Mouse (Mus musculus) forebrain, embryonic 14.5 days (tissue): ENCODE measurements around the gene Gls2. TPM values are rescaled to one million over a fixed set of nuclear protein-coding genes. Genes with fewer than 3 reads are reported as not detected.

Source experiments
- ATAC-seq: fragments of 200-750 bp; cut with Nextera tagmentation; 2 replicates; pipeline ENCODE4 v1.8.0; 2017; ENCODE audit warnings: mild to moderate bottlenecking, moderate library complexity
- DNase-seq: peaks from one replicate; pipeline ENCODE4 v3.0.0-alpha.2; 2015; ENCODE audit warnings: low spot score
- H3K27ac ChIP-seq: fragments of 300-500 bp; sonication (generic); 2 replicates; pipeline ENCODE4 v1.5.1; 2014; ENCODE audit warnings: low read depth, mild to moderate bottlenecking, control low read depth, low read length, moderate library complexity
- H3K27me3 ChIP-seq: fragments of 300-500 bp; sonication (generic); replicated peaks from 2 replicates; pipeline ENCODE4 v1.6.1; 2014; ENCODE audit warnings: low read length, control low read depth, mixed read lengths; ENCODE audit not compliant: control insufficient read depth, insufficient read depth
- H3K36me3 ChIP-seq: fragments of 300-500 bp; sonication (generic); 2 replicates; pipeline ENCODE4 v1.6.1; 2014; ENCODE audit warnings: low read length, control low read depth; ENCODE audit not compliant: control insufficient read depth, insufficient read depth
- H3K4me1 ChIP-seq: fragments of 300-500 bp; sonication (generic); 2 replicates; pipeline ENCODE4 v1.6.1; 2014; ENCODE audit warnings: antibody characterized with exemption, low read length, control low read depth; ENCODE audit not compliant: control insufficient read depth, insufficient read depth
- H3K4me2 ChIP-seq: fragments of 300-500 bp; sonication (generic); 2 replicates; pipeline ENCODE4 v1.6.1; 2014; ENCODE audit warnings: mild to moderate bottlenecking, control low read depth, low read length
- H3K4me3 ChIP-seq: fragments of 300-500 bp; sonication (generic); 2 replicates; pipeline ENCODE4 v1.5.1; 2014; ENCODE audit warnings: low read depth, low read length, control low read depth
- H3K9ac ChIP-seq: fragments of 300-500 bp; sonication (generic); 2 replicates; pipeline ENCODE4 v1.6.1; 2014; ENCODE audit warnings: mild to moderate bottlenecking, low read length, control low read depth, moderate library complexity
- H3K9me3 ChIP-seq: fragments of 300-500 bp; sonication (generic); replicated peaks from 2 replicates; pipeline ENCODE4 v1.6.1; 2016; ENCODE audit warnings: low read length, control low read depth, mixed read lengths; ENCODE audit not compliant: control insufficient read depth
- WGBS: fragments of 180-500 bp; shearing (Covaris S2); extraction: QIAGEN DNeasy Blood & Tissue Kit; methylation state at CpG from one replicate; pipeline ENCODE4 v1.1.7; 2014; 5-methylcytosine and 5-hydroxymethylcytosine counted together
- polyA plus RNA-seq: library from polyadenylated mRNA; unstranded; fragments of >200 nt; fragmentation: Nextera tagmentation; extraction: Ambion mirVana; gene quantifications from 2 replicates; pipeline ENCODE4 v1.2.1, GENCODE M21; 2014

Gls2 gene
- polyA plus RNA-seq, 1 experiment from 2014 or later: 0.95 TPM

DNA sequence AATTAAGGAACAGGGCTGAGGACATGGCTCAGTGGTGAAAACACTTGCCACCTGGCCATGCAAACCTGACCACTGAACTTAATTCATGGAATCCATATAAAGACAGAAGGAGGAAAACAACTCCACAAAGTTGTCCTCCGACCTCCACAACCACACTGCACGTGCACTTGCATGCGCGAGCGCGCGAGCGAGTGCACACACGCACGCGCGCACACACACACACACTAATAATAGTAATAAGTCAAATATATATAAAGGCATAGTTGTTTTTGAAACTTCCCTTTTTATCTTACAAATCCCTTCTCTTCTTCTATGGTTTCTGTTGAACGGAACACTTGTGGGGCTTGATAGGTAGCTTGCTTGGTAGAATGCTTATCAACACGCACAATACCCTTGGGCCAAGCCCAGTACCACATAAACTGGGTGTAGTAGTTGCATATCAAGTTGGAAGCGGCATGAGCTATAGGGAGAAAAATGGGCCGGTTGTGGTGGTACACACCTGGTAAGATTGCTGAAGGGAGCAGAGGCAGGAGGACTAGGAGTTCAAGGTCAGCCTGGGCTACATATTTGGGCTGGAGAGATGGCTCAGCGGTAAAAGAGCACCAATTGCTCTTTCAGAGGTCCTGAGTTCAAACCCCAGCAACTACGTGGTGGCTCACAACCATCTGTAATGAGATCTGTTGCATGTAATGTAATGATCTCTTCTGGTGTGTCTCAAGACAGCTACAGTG is 24.3 kb downstream of the Gls2 start:
- 93% methylated on average over 18 of the region's 18 CpGs for WGBS
- Histone ChIP-seq H3K27ac (no peak overlapping the region), H3K4me1 (no peaks in the 10 kb centered on the region), H3K36me3 (no peaks in the 10 kb centered on the region), H3K4me2 (no peak overlapping the region), H3K9ac (no peak overlapping the region), H3K27me3 (0 out of 2 replicates have a peak, but pooled peaks cover under 1% of the 10 kb centered on the region), H3K9me3 (no peaks in the 10 kb centered on the region), H3K4me3 (no peak overlapping the region)
- DNase-seq (no peak), ATAC-seq (no peak)

DNA sequence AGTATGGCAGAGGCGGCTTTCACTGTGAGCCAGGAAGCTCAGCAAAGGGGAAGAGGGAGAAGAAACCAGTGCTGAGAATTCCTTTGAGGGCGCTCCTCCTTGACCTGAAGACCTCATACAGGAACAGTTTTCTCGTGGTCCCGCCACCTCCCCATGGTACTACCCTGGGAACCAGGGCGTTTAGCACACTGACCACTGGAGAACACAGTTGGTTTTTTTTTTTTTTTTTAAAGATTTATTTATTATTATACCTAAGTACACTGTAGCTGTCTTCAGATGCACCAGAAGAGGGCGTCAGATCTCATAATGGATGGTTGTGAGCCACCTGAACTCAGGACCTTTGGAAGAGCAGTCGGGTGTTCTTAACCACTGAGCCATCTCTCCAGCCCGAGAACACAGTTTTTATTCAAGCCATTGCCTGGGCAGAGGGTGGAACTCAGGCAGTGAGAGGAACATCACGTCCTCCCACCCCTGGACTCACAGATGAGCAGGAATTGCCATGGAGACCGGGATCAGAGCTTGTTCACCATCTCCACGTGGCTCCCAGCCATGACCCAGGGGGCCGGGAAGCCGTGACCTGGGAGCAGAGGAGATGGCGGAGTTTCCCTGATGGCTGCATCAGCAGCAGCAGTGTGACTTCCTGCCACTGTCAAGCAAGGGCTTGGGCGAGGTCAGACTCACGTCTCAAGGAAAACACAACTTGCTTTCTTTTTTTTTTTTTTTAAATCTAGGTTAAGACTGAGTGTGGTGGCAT is 27.5 kb downstream of the Gls2 start:
- Histone ChIP-seq H3K27ac (no peak overlapping the region), H3K36me3 (no peaks in the 10 kb centered on the region), H3K4me2 (no peak overlapping the region), H3K9ac (no peak overlapping the region), H3K27me3 (no peaks in the 10 kb centered on the region), H3K9me3 (no peaks in the 10 kb centered on the region), H3K4me3 (no peak overlapping the region), H3K4me1 (no peaks in the 10 kb centered on the region)
- DNase-seq (no peak), ATAC-seq (no peak)
- WGBS: 71% methylated on average over 16 of the region's 16 CpGs

DNA sequence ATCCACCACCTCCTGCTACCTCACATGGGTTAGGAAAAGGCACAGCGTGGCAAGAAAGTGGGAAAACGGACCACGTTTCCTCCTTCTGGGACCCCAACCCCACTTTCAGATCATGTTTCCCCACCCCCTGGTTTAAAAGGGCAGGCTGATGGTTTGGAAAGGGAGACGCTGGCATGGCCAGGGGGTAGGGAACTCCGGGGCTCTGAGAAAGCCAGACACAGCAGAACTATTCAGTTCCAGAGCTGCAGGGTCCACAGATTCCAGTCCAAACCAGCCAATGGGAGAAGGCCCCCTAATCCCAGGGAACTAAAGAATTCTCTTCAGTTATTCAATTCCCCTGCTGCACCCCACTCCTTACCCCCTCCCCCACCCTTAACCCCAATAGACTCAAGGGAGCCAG is 30.8 kb downstream of the Gls2 start:
- no peaks in the 10 kb centered on the region for H3K4me1 ChIP-seq
- H3K27me3 ChIP-seq: no peaks in the 10 kb centered on the region
- H3K4me3 ChIP-seq: no peak overlapping the region
- ATAC-seq (no peak), DNase-seq (no peak)
- no peaks in the 10 kb centered on the region for H3K9me3 ChIP-seq
- H3K4me2 ChIP-seq: no peak overlapping the region
- H3K36me3 ChIP-seq: no peaks in the 10 kb centered on the region
- WGBS: 25% methylated on average over 5 of the region's 5 CpGs
- no peak overlapping the region for H3K27ac ChIP-seq
- H3K9ac ChIP-seq: no peak overlapping the region; the same call in 1 of the 2 replicates

DNA sequence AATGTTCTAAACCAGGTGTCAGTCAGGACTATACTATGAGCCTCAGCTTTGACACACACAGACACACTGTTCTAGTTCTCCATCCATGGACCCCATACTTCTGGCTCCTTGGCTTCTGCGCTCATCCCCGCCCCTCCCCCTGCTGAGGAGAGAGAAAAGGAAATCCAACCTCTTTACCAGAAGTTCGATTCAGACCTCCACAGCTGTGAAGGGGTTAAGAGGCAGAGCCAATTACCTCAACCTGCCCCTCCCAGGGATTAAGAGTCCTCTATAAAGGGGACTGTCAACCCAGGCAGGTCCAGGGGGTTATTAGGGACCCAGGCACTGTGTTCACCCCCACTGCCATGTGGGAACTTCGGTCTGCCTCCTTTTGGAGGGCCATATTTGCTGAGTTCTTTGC is 31.3 kb downstream of the Gls2 start, which contains the start of gene Mip:
Gene Mip (plus strand): TSS at position 301 of the 400 bp plus-strand sequence.
- H3K4me1 ChIP-seq: no peaks in the 10 kb centered on the region
- H3K9ac ChIP-seq: no peak within 1 kb of the TSS; the same call in 1 of the 2 replicates
- H3K9me3 ChIP-seq: no peaks in the 10 kb centered on the region
- no peaks in the 10 kb centered on the region for H3K36me3 ChIP-seq
- H3K27me3 ChIP-seq: no peaks in the 10 kb centered on the region
- no peak within 1 kb of the TSS for H3K4me3 ChIP-seq
- 12% methylated on average over 4 of the region's 4 CpGs for WGBS
- DNase-seq (no peak), ATAC-seq (no peak)
- no peak within 1 kb of the TSS for H3K27ac ChIP-seq
- H3K4me2 ChIP-seq: no peak within 1 kb of the TSS

DNA sequence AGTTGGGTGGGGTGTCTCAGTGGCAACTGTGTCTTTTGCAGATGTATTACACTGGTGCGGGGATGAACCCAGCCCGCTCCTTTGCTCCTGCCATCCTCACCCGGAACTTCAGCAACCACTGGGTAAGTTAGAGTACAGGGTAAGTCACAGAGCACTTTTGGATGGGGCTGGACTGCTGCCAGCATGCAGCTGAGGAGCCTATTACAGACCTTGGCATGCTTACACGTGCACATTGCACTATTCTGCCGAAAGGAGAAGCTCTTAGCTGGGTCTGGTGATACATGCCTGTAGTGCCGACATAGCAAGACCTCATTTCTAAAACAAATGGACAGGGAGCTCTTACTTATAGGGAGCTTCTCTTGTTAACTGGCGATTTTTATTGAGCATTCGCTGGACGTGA is 33.3 kb downstream of the Gls2 start:
- ATAC-seq: no peak
- Histone ChIP-seq H3K27me3 (no peaks in the 10 kb centered on the region), H3K9me3 (no peaks in the 10 kb centered on the region), H3K27ac (no peak overlapping the region), H3K4me3 (no peak overlapping the region), H3K4me2 (no peak overlapping the region), H3K4me1 (no peaks in the 10 kb centered on the region), H3K36me3 (no peaks in the 10 kb centered on the region), H3K9ac (no peak overlapping the region)
- WGBS: 82% methylated on average over 9 of the region's 9 CpGs
- no peak for DNase-seq

DNA sequence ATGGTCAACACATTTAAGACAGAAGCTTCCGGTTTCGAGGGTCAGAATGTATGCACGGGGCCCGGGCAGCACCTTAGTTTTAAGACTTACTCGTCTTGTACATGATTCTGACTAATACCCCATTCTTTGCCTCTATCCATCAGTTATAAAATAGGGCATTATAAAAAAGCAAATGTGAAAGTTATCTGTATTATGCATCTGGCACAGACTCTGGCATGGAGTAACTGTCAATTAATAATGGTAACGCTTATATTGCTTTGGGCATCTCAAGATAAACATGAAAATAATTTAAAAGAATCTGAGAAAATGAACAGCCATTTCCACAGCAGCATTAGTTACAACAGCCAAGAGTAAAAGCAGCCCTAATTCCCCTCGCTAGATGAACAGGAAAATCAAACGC is 33.8 kb downstream of the Gls2 start:
- 93% methylated on average over 8 of the region's 8 CpGs for WGBS
- no peaks in the 10 kb centered on the region for H3K4me1 ChIP-seq
- H3K9ac ChIP-seq: no peak overlapping the region
- H3K4me3 ChIP-seq: no peak overlapping the region
- no peak for ATAC-seq
- no peak overlapping the region for H3K27ac ChIP-seq
- H3K4me2 ChIP-seq: no peak overlapping the region
- H3K27me3 ChIP-seq: no peaks in the 10 kb centered on the region
- H3K9me3 ChIP-seq: no peaks in the 10 kb centered on the region
- H3K36me3 ChIP-seq: no peaks in the 10 kb centered on the region
- no peak for DNase-seq

DNA sequence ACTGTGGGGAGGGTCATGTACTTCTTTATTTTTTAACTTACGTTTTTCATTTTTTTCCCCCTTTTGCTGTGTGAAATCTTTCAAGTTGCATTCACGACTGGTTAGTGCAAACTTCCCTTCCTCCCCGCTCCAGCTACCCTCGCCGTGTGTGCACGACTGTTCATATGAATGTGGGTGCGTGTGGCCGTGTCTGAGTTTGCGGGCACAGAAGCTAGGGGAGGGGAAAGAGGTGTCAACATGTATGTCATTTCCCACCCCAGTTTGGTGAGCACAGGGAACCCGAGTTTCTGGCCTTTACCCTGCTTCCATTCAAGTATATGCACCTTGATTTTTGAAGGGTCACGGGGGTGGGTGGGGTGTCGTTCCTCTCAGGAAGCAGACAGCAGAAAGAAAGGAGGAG is 36.3 kb downstream of the Gls2 start:
- Histone ChIP-seq H3K4me2 (no peak overlapping the region), H3K27ac (no peak overlapping the region), H3K4me3 (no peak overlapping the region)

DNA sequence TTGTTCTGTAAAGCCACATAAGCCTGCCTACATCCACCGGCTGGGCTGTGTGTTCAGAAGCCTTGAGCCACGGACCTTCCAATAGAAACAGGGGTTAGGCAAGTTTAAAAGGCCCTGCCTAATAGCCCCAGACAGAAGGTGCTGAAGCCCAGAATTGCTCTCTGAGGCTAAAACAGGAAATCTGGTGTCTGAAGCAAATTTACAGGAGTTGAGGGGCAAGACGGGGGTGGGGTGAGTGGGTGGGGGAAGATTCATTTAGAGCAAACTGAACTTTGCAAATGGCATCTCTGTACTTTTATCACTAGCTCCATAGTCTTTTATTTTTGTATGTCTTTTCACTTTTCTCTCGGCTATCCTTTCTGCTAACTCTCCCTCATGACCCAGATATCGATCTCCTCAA is 36.9 kb downstream of the Gls2 start:
- H3K27me3 ChIP-seq: no peaks in the 10 kb centered on the region
- H3K9ac ChIP-seq: peak overlapping the region; percentile 76; the same call in 1 of the 2 replicates
- H3K4me2 ChIP-seq: peak overlapping the region; percentile 67
- H3K4me3 ChIP-seq: peak overlapping the region; percentile 74
- no peaks in the 10 kb centered on the region for H3K9me3 ChIP-seq
- no peak overlapping the region for H3K27ac ChIP-seq
- no peak for DNase-seq
- WGBS: 15% methylated on average over 5 of the region's 5 CpGs
- no peak for ATAC-seq
- H3K4me1 ChIP-seq: no peaks in the 10 kb centered on the region
- H3K36me3 ChIP-seq: no peaks in the 10 kb centered on the region

More for the DNA sequence above, 36.3 kb downstream of the Gls2 start:
- Histone ChIP-seq H3K27me3 (no peaks in the 10 kb centered on the region), H3K36me3 (no peaks in the 10 kb centered on the region), H3K9ac (no peak overlapping the region), H3K9me3 (no peaks in the 10 kb centered on the region), H3K4me1 (no peaks in the 10 kb centered on the region)
- no peak for ATAC-seq
- DNase-seq: no peak
- 84% methylated on average over 12 of the region's 12 CpGs for WGBS
